Mouse (Mus musculus) embryonic fibroblast, embryonic 13.5 days (primary cell): ENCODE data around the gene Extl1.

Experiments
- CTCF ChIP-seq: IDR thresholded peaks from 2 replicates; pipeline ENCODE4 v1.5.1; 2011; ENCODE audit warnings: mild to moderate bottlenecking, control low read depth, low read length, moderate library complexity, borderline replicate concordance; ENCODE audit not compliant: insufficient read depth
- POLR2A ChIP-seq: IDR thresholded peaks from 2 replicates; pipeline ENCODE4 v1.6.1; 2011; ENCODE audit warnings: low read depth, mild to moderate bottlenecking, control low read depth, low read length, moderate library complexity

GRCm38 (mm10) chr4:134307367-134308072 is 76.1 kb downstream of the Extl1 start:
- TF ChIP-seq CTCF (no peak), POLR2A (no peak)
